Mouse (Mus musculus) MEL (cell line): ENCODE data around the gene Gabbr2. TPM values are rescaled to one million over a fixed set of nuclear protein-coding genes. Genes with fewer than 3 reads are reported as not detected.

Experiments used
- DNase-seq: peaks from one replicate; pipeline ENCODE4 v3.0.0; 2011; ENCODE audit warnings: low read depth, low spot score
- H3K27ac ChIP-seq: 2 replicates; pipeline ENCODE4 v1.5.1; 2012; ENCODE audit warnings: low read depth, mild to moderate bottlenecking, control low read depth, low read length, moderate library complexity; ENCODE audit not compliant: control insufficient read depth
- H3K27me3 ChIP-seq, 2 experiments: fragments of 150-350 bp in 1 of 2; sonication (generic) in 1 of 2; 2 replicates each; pipeline ENCODE4 v1.6.1; 2012; ENCODE audit warnings: low read length in 2 of 2, mild to moderate bottlenecking in 2 of 2, improper control_type of control experiment in 1 of 2, moderate library complexity in 1 of 2; ENCODE audit not compliant: insufficient read depth in 2 of 2, control insufficient read depth in 1 of 2
- H3K36me3 ChIP-seq, 2 experiments: 2 replicates each; pipeline ENCODE4 v1.6.1; 2012 to 2014; ENCODE audit warnings: low read length in 2 of 2, improper control_type of control experiment in 1 of 2, inconsistent platforms in 1 of 2, mild to moderate bottlenecking in 1 of 2; ENCODE audit not compliant: insufficient read depth in 2 of 2, control insufficient read depth in 1 of 2
- H3K4me1 ChIP-seq, 2 experiments: fragments of 150-350 bp in 1 of 2; sonication (generic) in 1 of 2; 2 replicates each; pipeline ENCODE4 v1.6.1; 2012; ENCODE audit warnings: low read length in 2 of 2, improper control_type of control experiment in 1 of 2, mild to moderate bottlenecking in 1 of 2; ENCODE audit not compliant: insufficient read depth in 2 of 2, control insufficient read depth in 1 of 2
- H3K4me3 ChIP-seq, 2 experiments: fragments of 150-350 bp in 1 of 2; sonication (generic) in 1 of 2; 2 replicates each; pipeline ENCODE4 v1.5.1; 2012; ENCODE audit warnings: low read depth in 2 of 2, low read length in 2 of 2, mild to moderate bottlenecking in 2 of 2, moderate library complexity in 2 of 2, control low read depth in 1 of 2, improper control_type of control experiment in 1 of 2; ENCODE audit not compliant: control insufficient read depth in 1 of 2, insufficient read depth in 1 of 2
- H3K79me2 ChIP-seq: 2 replicates; pipeline ENCODE4 v1.6.1; 2012; ENCODE audit warnings: mild to moderate bottlenecking, low read length, moderate library complexity; ENCODE audit not compliant: control insufficient read depth, poor library complexity, insufficient read depth
- H3K9ac ChIP-seq: 2 replicates; pipeline ENCODE4 v1.6.1; 2012; ENCODE audit warnings: low read depth, mild to moderate bottlenecking, control low read depth, low read length, moderate library complexity; ENCODE audit not compliant: control insufficient read depth, poor library complexity, severe bottlenecking
- H3K9me3 ChIP-seq: fragments of 150-350 bp; sonication (generic); replicated peaks from 2 replicates; pipeline ENCODE4 v1.6.1; 2012; ENCODE audit warnings: mild to moderate bottlenecking, low read length, improper control_type of control experiment, moderate library complexity; ENCODE audit not compliant: insufficient read depth
- CHD1 ChIP-seq: IDR thresholded peaks from 2 replicates; pipeline ENCODE4 v1.6.1; 2012; ENCODE audit warnings: low read depth, mild to moderate bottlenecking, inconsistent platforms, low read length, improper control_type of control experiment
- E2F4 ChIP-seq: IDR thresholded peaks from 2 replicates; pipeline ENCODE4 v1.6.1; 2011; ENCODE audit warnings: low read depth, low read length, improper control_type of control experiment, borderline replicate concordance
- EP300 ChIP-seq, 2 experiments: IDR thresholded peaks; 2 replicates each; pipeline ENCODE4 v1.6.1; 2011; ENCODE audit warnings: improper control_type of control experiment in 2 of 2, low read length in 2 of 2, low read depth in 1 of 2, mild to moderate bottlenecking in 1 of 2
- ETS1 ChIP-seq: IDR thresholded peaks from 2 replicates; pipeline ENCODE4 v1.6.1; 2012; ENCODE audit warnings: low read depth, mild to moderate bottlenecking, inconsistent platforms, low read length, improper control_type of control experiment, moderate library complexity
- JUND ChIP-seq: IDR thresholded peaks from 2 replicates; pipeline ENCODE4 v1.6.1; 2011; ENCODE audit warnings: low read depth, mild to moderate bottlenecking, improper control_type of control experiment, low read length
- KAT2A ChIP-seq: conservative IDR thresholded peaks from 2 replicates; pipeline ENCODE4 v1.6.1; 2012; ENCODE audit warnings: low read depth, low read length, improper control_type of control experiment, inconsistent platforms
- MEF2A ChIP-seq: IDR thresholded peaks from 2 replicates; pipeline ENCODE4 v1.6.1; 2014; ENCODE audit warnings: low read depth, mild to moderate bottlenecking, inconsistent platforms, low read length, improper control_type of control experiment; ENCODE audit not compliant: poor library complexity, insufficient replicate concordance, severe bottlenecking; ENCODE audit errors: extremely low read depth
- MXI1 ChIP-seq: IDR thresholded peaks from 2 replicates; pipeline ENCODE4 v1.6.1; 2011; ENCODE audit warnings: mild to moderate bottlenecking, low read depth, low read length, improper control_type of control experiment
- POLR2AphosphoS5 ChIP-seq: IDR thresholded peaks from 2 replicates; pipeline ENCODE4 v1.6.1; 2012; ENCODE audit warnings: low read depth, borderline replicate concordance, mild to moderate bottlenecking, inconsistent platforms, low read length, moderate library complexity, mixed read lengths
- RAD21 ChIP-seq: IDR thresholded peaks from 2 replicates; pipeline ENCODE4 v1.6.1; 2011; ENCODE audit warnings: mild to moderate bottlenecking, low read depth, low read length, improper control_type of control experiment
- RCOR1 ChIP-seq: IDR thresholded peaks from 2 replicates; pipeline ENCODE4 v1.6.1; 2012; ENCODE audit warnings: low read depth, mild to moderate bottlenecking, inconsistent platforms, low read length, improper control_type of control experiment
- SIN3A ChIP-seq: IDR thresholded peaks from 2 replicates; pipeline ENCODE4 v1.6.1; 2012; ENCODE audit warnings: low read length, improper control_type of control experiment, inconsistent platforms
- TBP ChIP-seq: IDR thresholded peaks from 2 replicates; pipeline ENCODE4 v1.8.0; 2011; ENCODE audit warnings: low read depth, low read length, improper control_type of control experiment
- TCF12 ChIP-seq: IDR thresholded peaks from 2 replicates; pipeline ENCODE4 v1.6.1; 2014; ENCODE audit warnings: low read depth, mild to moderate bottlenecking, inconsistent platforms, low read length, improper control_type of control experiment, moderate library complexity
- USF1 ChIP-seq: IDR thresholded peaks from 2 replicates; pipeline ENCODE4 v1.6.1; 2014; ENCODE audit warnings: low read depth, mild to moderate bottlenecking, inconsistent platforms, low read length, improper control_type of control experiment, moderate library complexity
- USF2 ChIP-seq, 2 experiments: IDR thresholded peaks; 2 replicates each; pipeline ENCODE4 v1.6.1; 2011 to 2012; ENCODE audit warnings: improper control_type of control experiment in 2 of 2, low read length in 2 of 2, borderline replicate concordance in 1 of 2, inconsistent platforms in 1 of 2, low read depth in 1 of 2, mild to moderate bottlenecking in 1 of 2; ENCODE audit not compliant: insufficient read depth in 1 of 2
- ZC3H11A ChIP-seq: IDR thresholded peaks from 2 replicates; pipeline ENCODE4 v1.6.1; 2012; ENCODE audit warnings: low read depth, mild to moderate bottlenecking, inconsistent platforms, low read length, improper control_type of control experiment
- ZKSCAN1 ChIP-seq: IDR thresholded peaks from 2 replicates; pipeline ENCODE4 v1.6.1; 2012; ENCODE audit warnings: low read depth, mild to moderate bottlenecking, inconsistent platforms, low read length, improper control_type of control experiment, moderate library complexity
- ZMIZ1 ChIP-seq: IDR thresholded peaks from 2 replicates; pipeline ENCODE4 v1.6.1; 2012; ENCODE audit warnings: low read depth, mild to moderate bottlenecking, inconsistent platforms, low read length, improper control_type of control experiment, moderate library complexity
- polyA plus RNA-seq, 2 experiments: library from polyadenylated mRNA; stranded (reverse) in 1 of 2; unstranded in 1 of 2; fragments of >175 nt in 1 of 2; fragments of >200 nt in 1 of 2; gene quantifications; 2 replicates each; pipeline versions ENCODE4 v1.2.1 to v1.2.4; 2012; ENCODE audit warnings: low replicate concordance in 2 of 2, low read depth in 1 of 2; ENCODE audit not compliant: insufficient read length in 2 of 2, insufficient read depth in 1 of 2, missing spikeins in 1 of 2
- total RNA-seq: library from RNA; depleted of rRNA; stranded (reverse); fragments of 300-350 nt; gene quantifications from 2 replicates; pipeline ENCODE4 v1.2.3, GENCODE M21; 2012

The Gabbr2 gene
- total and polyA plus RNA-seq, 3 experiments, result not detected

DNA sequence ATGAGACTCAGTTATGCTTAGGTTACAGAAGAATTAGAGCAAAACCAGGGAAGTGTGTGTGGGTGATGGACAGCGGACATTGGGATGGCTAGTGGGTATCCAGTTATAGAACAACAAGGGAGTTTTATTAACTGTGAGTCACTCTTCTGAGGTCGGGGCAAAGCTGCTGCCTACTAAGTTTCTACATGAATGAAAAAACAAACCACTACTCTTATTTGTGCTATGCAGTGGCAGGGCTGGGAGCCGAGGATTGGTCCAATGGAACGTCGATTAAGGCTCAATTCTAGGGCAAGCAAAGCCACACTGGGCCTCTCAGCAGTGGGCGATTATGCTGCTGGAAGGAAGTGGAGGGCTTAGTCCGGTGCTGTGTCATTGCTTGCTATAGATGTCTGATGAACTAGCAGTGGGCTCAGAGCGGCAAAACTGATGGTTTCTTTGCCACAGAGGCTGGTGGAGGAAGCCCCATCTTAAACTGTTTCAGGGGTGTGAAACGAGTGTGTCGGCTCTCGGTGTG is 316.3 kb downstream of the Gabbr2 start:
- Histone ChIP-seq H3K4me1 (peaks cover 0 to 19% of the 10 kb centered on the region in 2 experiments; a peak in 3 of 4 replicates), H3K27ac (peak overlapping the region; percentile 90), H3K4me3 (no peak overlapping the region), H3K9me3 (no peaks in the 10 kb centered on the region), H3K79me2 (no peaks in the 10 kb centered on the region), H3K36me3 (peaks cover 0 to 7% of the 10 kb centered on the region in 2 experiments; a peak in 2 of 4 replicates), H3K9ac (peak overlapping the region; percentile 50), H3K27me3 (no peaks in the 10 kb centered on the region)
- TF ChIP-seq KAT2A (no peak), ZKSCAN1 (no peak), USF2 (IDR thresholded peaks at IDR 0.05; ENCODE audit: borderline replicate concordance in 1 of 2, insufficient read depth in 1 of 2, low read depth in 1 of 2, low read length in 2 of 2) (no peak), ZC3H11A (no peak), MEF2A (no peak), RAD21 (no peak), TCF12 (no peak), POLR2AphosphoS5 (no peak), EP300 (IDR thresholded peaks at IDR 0.05; ENCODE audit: low read depth in 1 of 2, low read length in 2 of 2) (no peak), MXI1 (no peak), JUND (no peak), USF1 (no peak), ZMIZ1 (no peak), CHD1 (no peak), RCOR1 (no peak), E2F4 (no peak), SIN3A (no peak)
- no peak for DNase-seq

DNA sequence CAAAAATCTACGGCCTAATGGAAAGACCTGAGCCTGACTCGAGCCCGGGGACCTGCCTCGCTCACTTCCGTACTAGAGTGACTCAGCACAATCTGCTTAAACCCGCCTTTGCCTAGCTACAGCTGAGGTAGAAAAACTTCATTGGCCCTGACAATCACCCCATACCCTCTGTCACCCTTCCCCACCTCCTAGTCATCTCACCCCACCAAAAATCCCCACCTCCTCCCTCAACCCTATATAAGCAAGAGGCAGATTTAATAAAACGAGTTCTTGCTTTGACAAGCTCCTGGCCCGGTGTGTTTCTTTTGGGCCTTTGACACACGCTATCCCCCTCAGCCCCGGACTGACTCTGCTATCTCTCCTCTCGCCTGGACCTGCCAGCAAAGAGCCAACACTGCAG is 323.1 kb downstream of the Gabbr2 start:
- Histone ChIP-seq H3K4me3 (no peak overlapping the region), H3K27ac (no peak overlapping the region), H3K36me3 (no peaks in the 10 kb centered on the region), H3K9ac (no peak overlapping the region), H3K79me2 (no peaks in the 10 kb centered on the region), H3K4me1 (no peaks in the 10 kb centered on the region), H3K27me3 (no peaks in the 10 kb centered on the region), H3K9me3 (no peaks in the 10 kb centered on the region)
- DNase-seq, result peak; percentile 44
- TF ChIP-seq ETS1, result no peak
- peak; percentile 51 for TF ChIP-seq TBP
